Mouse (Mus musculus) hindbrain, embryonic 14.5 days (tissue): Measurements from ENCODE around the gene Slco3a1. TPM values are rescaled to one million over a fixed set of nuclear protein-coding genes. Genes with fewer than 3 reads are reported as not detected.

Source experiments
- ATAC-seq: fragments of 200-750 bp; cut with Nextera tagmentation; 2 replicates; pipeline ENCODE4 v1.8.0; 2017; ENCODE audit warnings: moderate number of reproducible peaks, mild to moderate bottlenecking, moderate TSS enrichment, moderate library complexity; ENCODE audit not compliant: low FRiP score
- DNase-seq: peaks from one replicate; pipeline ENCODE4 v3.0.0-alpha.2; 2015; ENCODE audit warnings: low spot score
- H3K27ac ChIP-seq: fragments of 300-500 bp; sonication (generic); 2 replicates; pipeline ENCODE4 v1.5.1; 2014; ENCODE audit warnings: mild to moderate bottlenecking, moderate library complexity
- H3K27me3 ChIP-seq: fragments of 300-500 bp; sonication (generic); 2 replicates; pipeline ENCODE4 v1.6.1; 2014; ENCODE audit warnings: mild to moderate bottlenecking, low read length, mixed read lengths; ENCODE audit not compliant: control insufficient read depth, insufficient read depth
- H3K36me3 ChIP-seq: fragments of 300-500 bp; sonication (generic); replicated peaks from 2 replicates; pipeline ENCODE4 v1.6.1; 2014; ENCODE audit not compliant: control insufficient read depth, insufficient read depth
- H3K4me1 ChIP-seq: fragments of 300-500 bp; sonication (generic); replicated peaks from 2 replicates; pipeline ENCODE4 v1.6.1; 2014; ENCODE audit warnings: antibody characterized with exemption, low read length, mixed read lengths; ENCODE audit not compliant: control insufficient read depth, insufficient read depth
- H3K4me2 ChIP-seq: fragments of 300-500 bp; sonication (generic); replicated peaks from 2 replicates; pipeline ENCODE4 v1.6.1; 2014; ENCODE audit warnings: mild to moderate bottlenecking, moderate library complexity
- H3K4me3 ChIP-seq: fragments of 300-500 bp; sonication (generic); replicated peaks from 2 replicates; pipeline ENCODE4 v1.5.1; 2014; ENCODE audit warnings: mild to moderate bottlenecking, low read length
- H3K9ac ChIP-seq: fragments of 300-500 bp; sonication (generic); 2 replicates; pipeline ENCODE4 v1.6.1; 2014
- H3K9me3 ChIP-seq: fragments of 300-500 bp; sonication (generic); 2 replicates; pipeline ENCODE4 v1.6.1; 2016; ENCODE audit warnings: low read length; ENCODE audit not compliant: control insufficient read depth
- WGBS: fragments of 180-500 bp; shearing (Covaris S2); extraction: QIAGEN DNeasy Blood & Tissue Kit; methylation state at CpG from one replicate; pipeline ENCODE4 v1.1.7; 2014; 5-methylcytosine and 5-hydroxymethylcytosine counted together
- polyA plus RNA-seq: library from polyadenylated mRNA; unstranded; fragments of >200 nt; fragmentation: Nextera tagmentation; extraction: Ambion mirVana; gene quantifications from 2 replicates; pipeline ENCODE4 v1.2.1, GENCODE M21; 2014

The Slco3a1 gene
- polyA plus RNA-seq, 1 experiment from 2014 or later, result 14.6 TPM

- WGBS, result 93% methylated on average over 5 of the region's 5 CpGs
- no peaks in the 10 kb centered on the region for H3K9me3 ChIP-seq
- H3K27me3 ChIP-seq, result no peaks in the 10 kb centered on the region
- H3K9ac ChIP-seq, result no peak overlapping the region
- H3K36me3 ChIP-seq, result no peaks in the 10 kb centered on the region
- no peak overlapping the region for H3K27ac ChIP-seq
- DNase-seq, result no peak
- ATAC-seq, result no peak
- H3K4me2 ChIP-seq, result no peak overlapping the region
- no peak overlapping the region for H3K4me3 ChIP-seq
- H3K4me1 ChIP-seq, result 0 out of 2 replicates have a peak, but pooled peaks cover 1% of the 10 kb centered on the region
These were observed 112.2 kb downstream of the Slco3a1 start for GRCm38 (mm10) chr7:74442380-74442779.

DNA sequence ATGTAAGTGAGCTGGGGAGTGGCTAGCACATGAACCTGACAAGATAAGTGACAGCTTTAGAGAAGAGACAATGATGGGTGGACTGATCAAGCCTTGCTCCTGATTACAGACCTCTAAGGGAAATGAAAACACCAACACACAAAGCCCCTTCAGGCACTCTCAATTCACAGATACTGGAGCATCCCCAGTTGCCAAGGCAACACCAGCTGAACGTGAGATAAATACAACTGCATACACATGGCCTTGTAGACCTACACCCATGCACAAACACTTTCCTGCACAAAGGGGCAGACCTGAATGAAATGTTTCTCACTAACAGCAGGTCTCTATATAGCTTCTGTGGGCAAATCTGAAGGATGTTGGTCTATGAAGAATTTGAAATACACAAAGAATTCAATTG, 117.0 kb downstream of the Slco3a1 start:
- H3K27me3 ChIP-seq, result no peaks in the 10 kb centered on the region
- H3K4me1 ChIP-seq, result 0 out of 2 replicates have a peak, but pooled peaks cover 7% of the 10 kb centered on the region
- WGBS, result 12% methylated on average over 1 of the region's 1 CpGs
- H3K36me3 ChIP-seq, result no peaks in the 10 kb centered on the region
- H3K4me2 ChIP-seq, result no peak overlapping the region
- H3K27ac ChIP-seq, result 0 out of 2 replicates have a peak overlapping the region, but pooled peaks have one; percentile 26
- no peak overlapping the region for H3K9ac ChIP-seq
- peak; percentile 39 for DNase-seq
- no peak for ATAC-seq
- no peaks in the 10 kb centered on the region for H3K9me3 ChIP-seq
- no peak overlapping the region for H3K4me3 ChIP-seq

GRCm38 (mm10) chr7:74436642-74437041, 117.9 kb downstream of the Slco3a1 start:
- Histone ChIP-seq H3K9ac (no peak overlapping the region), H3K4me1 (0 out of 2 replicates have a peak, but pooled peaks cover 7% of the 10 kb centered on the region), H3K9me3 (no peaks in the 10 kb centered on the region), H3K27me3 (no peaks in the 10 kb centered on the region), H3K36me3 (no peaks in the 10 kb centered on the region), H3K4me2 (no peak overlapping the region), H3K4me3 (no peak overlapping the region), H3K27ac (no peak overlapping the region)
- no peak for ATAC-seq
- DNase-seq, result no peak
- 93% methylated on average over 2 of the region's 2 CpGs for WGBS

- Histone ChIP-seq H3K4me2 (no peak overlapping the region), H3K4me3 (no peak overlapping the region), H3K4me1 (0 out of 2 replicates have a peak, but pooled peaks cover 7% of the 10 kb centered on the region), H3K9ac (no peak overlapping the region), H3K36me3 (no peaks in the 10 kb centered on the region), H3K9me3 (no peaks in the 10 kb centered on the region), H3K27me3 (no peaks in the 10 kb centered on the region), H3K27ac (no peak overlapping the region)
- WGBS, result 79% methylated on average over 2 of the region's 2 CpGs
- DNase-seq (no peak), ATAC-seq (no peak)
These were observed 121.6 kb downstream of the Slco3a1 start for GRCm38 (mm10) chr7:74432950-74433349.

- no peak overlapping the region for H3K4me3 ChIP-seq
- DNase-seq (no peak), ATAC-seq (no peak)
- no peaks in the 10 kb centered on the region for H3K36me3 ChIP-seq
- H3K9ac ChIP-seq, result no peak overlapping the region
- no peak overlapping the region for H3K4me2 ChIP-seq
- no peaks in the 10 kb centered on the region for H3K9me3 ChIP-seq
- H3K27me3 ChIP-seq, result no peaks in the 10 kb centered on the region
- 0 out of 2 replicates have a peak, but pooled peaks cover 7% of the 10 kb centered on the region for H3K4me1 ChIP-seq
- WGBS, result 84% methylated on average over 3 of the region's 3 CpGs
- no peak overlapping the region for H3K27ac ChIP-seq
These were observed 125.3 kb downstream of the Slco3a1 start for GRCm38 (mm10) chr7:74429252-74429651.

- H3K36me3 ChIP-seq, result no peaks in the 10 kb centered on the region
- no peaks in the 10 kb centered on the region for H3K9me3 ChIP-seq
- no peaks in the 10 kb centered on the region for H3K27me3 ChIP-seq
- ATAC-seq (no peak), DNase-seq (no peak)
- no peak overlapping the region for H3K27ac ChIP-seq
- H3K4me1 ChIP-seq, result peaks cover 25% of the 10 kb centered on the region
- no peak overlapping the region for H3K9ac ChIP-seq
- no peak overlapping the region for H3K4me3 ChIP-seq
- 88% methylated on average over 1 of the region's 1 CpGs for WGBS
- no peak overlapping the region for H3K4me2 ChIP-seq
These were observed 127.4 kb downstream of the Slco3a1 start for GRCm38 (mm10) chr7:74427135-74427534.

- Histone ChIP-seq H3K4me1 (peaks cover 25% of the 10 kb centered on the region), H3K27me3 (no peaks in the 10 kb centered on the region), H3K9me3 (no peaks in the 10 kb centered on the region), H3K27ac (no peak overlapping the region), H3K9ac (no peak overlapping the region), H3K4me3 (no peak overlapping the region), H3K36me3 (no peaks in the 10 kb centered on the region), H3K4me2 (no peak overlapping the region)
- DNase-seq (no peak), ATAC-seq (no peak)
- WGBS, result 90% methylated on average over 1 of the region's 1 CpGs
These were observed 128.6 kb downstream of the Slco3a1 start for GRCm38 (mm10) chr7:74425941-74426340.

DNA sequence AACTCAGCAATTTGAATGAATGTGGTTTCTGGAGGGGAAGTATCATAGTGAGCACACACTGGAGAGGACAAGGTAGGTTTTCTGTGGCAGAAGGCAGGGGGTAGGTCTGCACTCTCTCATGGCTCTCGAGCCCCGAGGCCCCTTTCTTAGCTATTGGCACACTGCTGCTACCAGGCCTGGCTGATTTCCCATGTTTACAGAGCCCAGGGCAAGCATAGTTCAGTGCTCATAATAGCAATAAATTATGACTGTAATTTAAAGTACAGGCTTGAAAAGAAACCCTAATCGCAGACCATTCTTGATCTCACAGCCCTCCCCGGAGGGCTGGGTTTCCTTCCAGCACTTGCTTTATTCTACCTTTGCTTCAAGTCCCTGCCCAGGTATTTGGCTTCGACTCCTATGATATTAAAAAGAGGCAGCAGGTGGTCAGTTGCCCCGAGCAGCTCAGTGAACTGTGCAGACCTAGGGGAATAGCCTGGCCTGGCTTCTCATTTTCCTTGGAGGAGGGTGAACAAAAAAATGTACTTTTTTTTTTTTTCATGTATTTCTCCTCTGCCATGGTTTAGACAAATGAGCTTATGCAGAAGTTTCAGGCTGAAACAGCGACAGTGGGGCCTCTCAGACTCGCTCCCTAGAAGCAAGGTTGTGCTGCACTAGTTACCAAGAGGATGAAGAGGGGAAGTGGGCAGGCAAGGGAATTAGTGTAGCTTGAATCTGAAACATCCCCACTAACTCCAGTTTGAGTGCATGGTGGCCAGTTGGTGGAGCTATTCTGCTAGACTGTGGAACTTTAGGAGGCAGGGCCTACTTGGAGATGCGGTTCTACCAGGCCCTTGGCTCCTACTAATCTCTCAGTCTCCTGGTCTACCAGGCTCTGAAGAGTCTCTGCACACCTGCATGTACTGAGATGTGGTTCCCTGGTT, 130.4 kb downstream of the Slco3a1 start:
- Histone ChIP-seq H3K4me2 (no peak overlapping the region), H3K9me3 (no peaks in the 10 kb centered on the region), H3K36me3 (no peaks in the 10 kb centered on the region), H3K4me3 (no peak overlapping the region), H3K27me3 (no peaks in the 10 kb centered on the region), H3K4me1 (peaks cover 25% of the 10 kb centered on the region), H3K9ac (no peak overlapping the region), H3K27ac (no peak overlapping the region)
- WGBS, result 48% methylated on average over 9 of the region's 9 CpGs
- DNase-seq (no peak), ATAC-seq (peak; percentile 69; the same call in 1 of the 2 replicates)

- DNase-seq, result no peak
- ATAC-seq, result no peak
- H3K27ac ChIP-seq, result no peak overlapping the region
These were observed 131.3 kb downstream of the Slco3a1 start for GRCm38 (mm10) chr7:74423316-74423715.

More at GRCm38 (mm10) chr7:74423316-74423715, 131.3 kb downstream of the Slco3a1 start:
- Histone ChIP-seq H3K27me3 (no peaks in the 10 kb centered on the region), H3K4me2 (no peak overlapping the region), H3K36me3 (no peaks in the 10 kb centered on the region), H3K4me3 (no peak overlapping the region), H3K4me1 (peaks cover 25% of the 10 kb centered on the region), H3K9ac (no peak overlapping the region), H3K9me3 (no peaks in the 10 kb centered on the region)
- WGBS, result 74% methylated on average over 3 of the region's 3 CpGs
